Mouse (Mus musculus) liver, embryonic 16.5 days (tissue): ENCODE data around the gene Clcn2. TPM values are rescaled to one million over a fixed set of nuclear protein-coding genes. Genes with fewer than 3 reads are reported as not detected.
"Not testable (repeated sequence)": the region's sequence is repeated elsewhere in the genome, so short reads cannot be mapped to it uniquely, and the experiment has no call there.

ENCODE experiments used
- ATAC-seq: fragments of 200-750 bp; cut with Nextera tagmentation; 2 replicates; pipeline ENCODE4 v1.8.0; 2017; ENCODE audit warnings: low read depth, mild to moderate bottlenecking, moderate number of reproducible peaks, moderate library complexity
- H3K27ac ChIP-seq: fragments of 300-500 bp; sonication (generic); 2 replicates; pipeline ENCODE4 v1.5.1; 2014; ENCODE audit warnings: mild to moderate bottlenecking, low read length
- H3K27me3 ChIP-seq: fragments of 300-500 bp; sonication (generic); 2 replicates; pipeline ENCODE4 v1.6.1; 2014; ENCODE audit warnings: low read depth, low read length, mixed read lengths; ENCODE audit not compliant: control insufficient read depth, insufficient read depth
- H3K36me3 ChIP-seq: fragments of 300-500 bp; sonication (generic); 2 replicates; pipeline ENCODE4 v1.6.1; 2014; ENCODE audit warnings: mild to moderate bottlenecking; ENCODE audit not compliant: control insufficient read depth, insufficient read depth
- H3K4me1 ChIP-seq: fragments of 300-500 bp; sonication (generic); 2 replicates; pipeline ENCODE4 v1.6.1; 2014; ENCODE audit warnings: low read depth, low read length, mixed read lengths; ENCODE audit not compliant: control insufficient read depth
- H3K4me2 ChIP-seq: fragments of 300-500 bp; sonication (generic); 2 replicates; pipeline ENCODE4 v1.6.1; 2014; ENCODE audit warnings: low read depth, low read length, mixed read lengths
- H3K4me3 ChIP-seq: fragments of 300-500 bp; sonication (generic); 2 replicates; pipeline ENCODE4 v1.5.1; 2014; ENCODE audit warnings: low read depth, mild to moderate bottlenecking, low read length
- H3K9ac ChIP-seq: fragments of 300-500 bp; sonication (generic); 2 replicates; pipeline ENCODE4 v1.6.1; 2014; ENCODE audit warnings: low read depth, low read length
- H3K9me3 ChIP-seq: fragments of 300-500 bp; sonication (generic); replicated peaks from 2 replicates; pipeline ENCODE4 v1.6.1; 2016; ENCODE audit warnings: low read length; ENCODE audit not compliant: control insufficient read depth
- WGBS: fragments of 180-500 bp; shearing (Covaris S2); extraction: QIAGEN DNeasy Blood & Tissue Kit; methylation state at CpG from one replicate; pipeline ENCODE4 v1.1.7; 2014; ENCODE audit not compliant: insufficient replicate concordance; 5-methylcytosine and 5-hydroxymethylcytosine counted together
- polyA plus RNA-seq: library from polyadenylated mRNA; unstranded; fragments of >200 nt; fragmentation: Nextera tagmentation; extraction: Ambion mirVana; gene quantifications from 2 replicates; pipeline ENCODE4 v1.2.1, GENCODE M21; 2015

Gene Clcn2
- polyA plus RNA-seq, 1 experiment from 2014 or later, result 11.5 TPM

- Histone ChIP-seq H3K4me1 (peaks cover 30% of the 10 kb centered on the region), H3K9me3 (no peaks in the 10 kb centered on the region), H3K27me3 (no peaks in the 10 kb centered on the region), H3K36me3 (peaks cover 14% of the 10 kb centered on the region), H3K4me3 (no peak overlapping the region; the same call in 1 of the 2 replicates), H3K4me2 (peak overlapping the region; percentile 85), H3K27ac (peak overlapping the region; percentile 13), H3K9ac (no peak overlapping the region)
- 14% methylated on average over 6 of the region's 6 CpGs for WGBS
- ATAC-seq, result no peak
Measured at GRCm38 (mm10) chr16:20671886-20672285, 45.7 kb downstream of the Clcn2 start.

GRCm38 (mm10) chr16:20670291-20670690, 47.3 kb downstream of the Clcn2 start:
- no peak overlapping the region for H3K4me2 ChIP-seq

GRCm38 (mm10) chr16:20668013-20668412, 49.5 kb downstream of the Clcn2 start, which contains the start of gene Eif4g1:
TSS of gene Eif4g1 (plus strand) at chr16:20668313.
- H3K27me3 ChIP-seq, H3K36me3 ChIP-seq, H3K4me2 ChIP-seq, H3K4me1 ChIP-seq, H3K9ac ChIP-seq, H3K9me3 ChIP-seq, ATAC-seq, H3K4me3 ChIP-seq, H3K27ac ChIP-seq: not testable (repeated sequence)
- WGBS, result 88% methylated on average over 3 of the region's 6 CpGs

More at GRCm38 (mm10) chr16:20670291-20670690, 47.3 kb downstream of the Clcn2 start:
- no peak for ATAC-seq
- no peak overlapping the region for H3K27ac ChIP-seq
- H3K4me1 ChIP-seq, result peaks cover 23% of the 10 kb centered on the region
- H3K27me3 ChIP-seq, result no peaks in the 10 kb centered on the region
- H3K36me3 ChIP-seq, result peaks cover 1% of the 10 kb centered on the region
- 83% methylated on average over 3 of the region's 3 CpGs for WGBS
- no peak overlapping the region for H3K9ac ChIP-seq
- no peak overlapping the region for H3K4me3 ChIP-seq
- H3K9me3 ChIP-seq, result no peaks in the 10 kb centered on the region

DNA sequence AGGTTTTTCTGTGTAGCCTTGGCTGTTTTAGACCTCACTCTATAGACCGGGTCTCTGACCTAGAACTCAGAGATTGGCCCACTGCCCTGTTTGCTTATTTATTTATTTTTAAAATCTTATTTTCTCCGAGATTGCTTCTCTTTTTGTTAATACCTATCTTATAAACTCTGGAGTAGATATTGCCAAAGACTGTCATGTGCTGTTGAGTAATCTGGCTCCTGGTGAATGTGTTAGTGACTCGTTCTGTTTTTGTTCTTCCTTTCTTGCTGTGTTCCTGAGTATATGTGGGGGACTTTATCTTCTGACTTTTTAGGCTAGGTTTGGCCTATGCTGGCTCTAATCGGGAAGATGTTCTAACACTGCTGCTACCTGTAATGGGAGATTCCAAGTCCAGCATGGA, 59.9 kb downstream of the Clcn2 start:
- no peak overlapping the region for H3K4me3 ChIP-seq
- H3K4me2 ChIP-seq, result no peak overlapping the region
- WGBS, result 76% methylated on average over 4 of the region's 4 CpGs
- no peak overlapping the region for H3K27ac ChIP-seq
- no peak for ATAC-seq
- H3K4me1 ChIP-seq, result peaks cover 6% of the 10 kb centered on the region
- H3K9ac ChIP-seq, result no peak overlapping the region
- peaks cover 63% of the 10 kb centered on the region for H3K36me3 ChIP-seq
- H3K27me3 ChIP-seq, result no peaks in the 10 kb centered on the region
- no peaks in the 10 kb centered on the region for H3K9me3 ChIP-seq

GRCm38 (mm10) chr16:20653315-20653714, 64.2 kb downstream of the Clcn2 start:
- Histone ChIP-seq H3K9ac (no peak overlapping the region), H3K4me2 (no peak overlapping the region), H3K27me3 (no peaks in the 10 kb centered on the region), H3K4me3 (no peak overlapping the region), H3K9me3 (no peaks in the 10 kb centered on the region), H3K36me3 (peaks cover 30% of the 10 kb centered on the region), H3K4me1 (peaks cover 17% of the 10 kb centered on the region), H3K27ac (no peak overlapping the region)
- ATAC-seq, result no peak
- 47% methylated on average over 2 of the region's 2 CpGs for WGBS

Other genes starting within 250 kb of the Clcn2 start
- 41.0 and 44.0 TPM in 2 replicates for gene Eif2b5, start 218.9 kb downstream of the Clcn2 start, polyA plus RNA-seq
- gene Dvl3, start 200.8 kb downstream of the Clcn2 start, polyA plus RNA-seq, result 3.7 and 5.3 TPM in 2 replicates
- gene Ap2m1, start 182.3 kb downstream of the Clcn2 start, polyA plus RNA-seq, result 388 and 409 TPM in 2 replicates
- gene Abcf3, start 169.2 kb downstream of the Clcn2 start, polyA plus RNA-seq, result 24.6 and 25.8 TPM in 2 replicates
- gene Vwa5b2, start 128.3 kb downstream of the Clcn2 start, polyA plus RNA-seq, result 0.83 and 0.91 TPM in 2 replicates
- 13.0 and 15.0 TPM in 2 replicates for gene Eef1akmt4, start 106.2 kb downstream of the Clcn2 start, polyA plus RNA-seq
- gene Gm49333, start 106.1 kb downstream of the Clcn2 start, polyA plus RNA-seq, result not detected in 2 replicates
- 17.7 and 18.5 TPM in 2 replicates for gene Alg3, start 106.0 kb downstream of the Clcn2 start, polyA plus RNA-seq
- gene Camk2n2, start 96.5 kb downstream of the Clcn2 start, polyA plus RNA-seq, result 0.15 and 0.18 TPM in 2 replicates
- gene Ece2, start 87.9 kb downstream of the Clcn2 start, polyA plus RNA-seq, result 0.09 and 0.15 TPM in 2 replicates
- 159 and 170 TPM in 2 replicates for gene Psmd2, start 66.1 kb downstream of the Clcn2 start, polyA plus RNA-seq
- 80.9 and 89.4 TPM in 2 replicates for gene Eif4g1, start 49.4 kb downstream of the Clcn2 start, polyA plus RNA-seq
- 1.4 and 2.3 TPM in 2 replicates for gene Fam131a, start 24.5 kb downstream of the Clcn2 start, polyA plus RNA-seq
- 27.7 and 31.6 TPM in 2 replicates for gene Polr2h, start 81 bp downstream of the Clcn2 start, polyA plus RNA-seq
- 0.32 and 0.39 TPM in 2 replicates for gene Chrd, start 15.4 kb upstream of the Clcn2 start, polyA plus RNA-seq
- gene Thpo, start 16.8 kb upstream of the Clcn2 start, polyA plus RNA-seq, result 5.1 and 6.1 TPM in 2 replicates